Mouse (Mus musculus): Measurements from ENCODE around the gene Map4.
"Not testable (repeated sequence)": the region's sequence is repeated elsewhere in the genome, so short reads cannot be mapped to it uniquely, and the experiment has no call there.

Gene Map4

DNA sequence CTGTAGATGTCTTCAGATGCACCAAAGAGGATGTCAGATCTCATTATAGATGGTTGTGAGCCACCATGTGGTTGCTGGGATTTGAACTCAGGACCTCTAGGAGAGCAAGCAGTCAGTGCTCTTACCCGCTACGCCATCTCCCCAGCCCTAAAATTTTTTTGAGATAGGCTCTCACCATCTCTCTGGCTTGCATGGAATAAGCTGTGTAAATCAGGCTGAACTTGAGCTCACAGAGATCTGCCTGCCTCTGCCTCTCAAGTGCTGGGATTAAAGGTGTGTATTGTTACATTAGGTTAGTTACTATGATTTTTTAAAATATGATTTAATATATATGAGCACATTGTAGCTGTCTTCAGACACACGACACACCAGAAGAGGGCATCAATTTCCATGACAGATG lies 2.1 kb upstream of the Map4 start:
- no peak for DNase-seq (ENCODE audit: low spot score)

- DNase-seq (ENCODE audit: low spot score) = no peak
Measured at GRCm38 (mm10) chr9:109930063-109930462, 1.2 kb upstream of the Map4 start.

DNA sequence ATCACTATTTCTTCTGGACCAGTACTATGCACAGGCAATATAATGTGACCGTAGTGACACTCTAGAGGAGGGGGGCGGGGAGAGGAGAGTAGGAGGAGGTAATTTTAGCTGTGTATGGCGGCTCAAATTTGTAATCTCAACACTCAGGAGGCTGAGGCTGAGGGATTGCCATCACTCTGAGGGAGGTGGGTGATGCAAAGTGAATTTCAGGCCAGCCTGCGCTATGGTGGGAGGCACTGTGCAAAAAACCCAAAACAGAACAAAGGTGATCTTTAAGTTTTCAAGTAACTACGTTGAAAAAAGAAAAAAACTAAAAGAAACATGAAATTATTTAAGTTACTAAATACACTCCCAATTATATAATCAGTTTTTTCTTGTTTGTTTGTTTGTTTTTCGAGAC lies 508 bp upstream of the Map4 start:
- no peak for DNase-seq (ENCODE audit: low spot score)

GRCm38 (mm10) chr9:109932361-109932755 lies 1.1 kb downstream of the Map4 start:
- peak; percentile 29 for DNase-seq (ENCODE audit: low spot score)

- peak; percentile 41 for DNase-seq (ENCODE audit: low spot score)
Measured at GRCm38 (mm10) chr9:109932756-109933375, 1.6 kb downstream of the Map4 start.

DNA sequence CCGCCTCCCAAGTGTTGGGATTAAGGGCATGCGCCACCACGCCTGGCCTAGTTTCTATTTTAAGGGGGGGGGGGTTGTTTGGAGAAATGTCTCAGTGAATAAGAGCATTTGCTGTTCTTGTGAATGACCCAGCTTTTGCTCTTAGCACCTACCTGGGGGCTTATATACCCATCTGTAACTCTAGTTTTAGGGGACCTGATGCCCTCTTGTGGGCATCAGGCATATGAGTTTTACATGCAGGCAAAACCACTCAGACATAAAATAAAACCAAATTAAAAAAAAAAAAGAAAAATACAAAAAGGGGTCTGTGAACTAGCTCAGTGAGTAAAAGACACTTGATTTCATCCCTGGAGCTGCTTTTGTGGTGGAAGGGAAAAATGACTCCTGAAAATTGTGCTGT lies 8.1 kb downstream of the Map4 start:
- no peak for DNase-seq (ENCODE audit: low spot score)

GRCm38 (mm10) chr9:109942796-109943195 lies 11.5 kb downstream of the Map4 start:
- no peak for DNase-seq (ENCODE audit: low spot score)

DNA sequence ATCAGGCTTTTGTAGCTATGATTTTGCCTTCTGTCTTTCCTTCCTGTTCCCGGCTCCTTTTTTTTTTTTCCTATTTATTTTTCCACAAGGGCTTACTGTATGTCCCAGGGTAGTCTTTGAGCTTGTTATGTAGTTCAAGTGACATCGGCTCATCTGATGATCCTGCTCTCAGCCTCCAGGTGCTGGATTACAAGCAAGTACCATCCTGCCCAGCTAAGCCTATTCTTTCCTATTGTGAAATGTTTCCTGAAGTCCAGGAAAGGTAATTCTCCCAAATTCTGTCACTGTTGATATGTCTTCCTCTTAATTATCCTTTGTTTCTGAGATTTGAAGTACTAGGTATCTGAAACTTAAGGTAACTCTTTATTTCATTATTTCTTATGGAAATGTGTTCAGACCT lies 13.5 kb downstream of the Map4 start:
- DNase-seq (ENCODE audit: low spot score) = no peak

GRCm38 (mm10) chr9:109948546-109948945 lies 17.3 kb downstream of the Map4 start:
- DNase-seq (ENCODE audit: low spot score) = no peak

DNA sequence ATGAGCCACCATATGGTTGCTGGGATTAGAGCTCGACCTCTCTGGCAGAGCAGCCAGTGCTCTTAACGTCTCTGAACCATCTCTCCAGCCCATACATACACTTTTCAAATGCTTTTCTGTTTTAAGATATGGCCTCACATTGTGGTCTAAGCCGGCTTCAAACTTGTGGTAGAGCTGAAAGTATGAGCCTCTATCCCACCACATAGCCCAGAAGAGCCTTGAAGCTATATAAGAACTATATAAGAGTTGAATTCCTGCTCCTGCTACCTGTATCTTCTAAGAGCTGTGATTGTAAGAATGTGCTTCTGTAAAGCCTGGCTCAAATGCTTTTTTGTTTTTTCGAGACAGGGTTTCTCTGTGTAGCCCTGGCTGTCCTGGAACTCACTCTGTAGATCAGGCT lies 18.5 kb downstream of the Map4 start:
- no peak for DNase-seq (ENCODE audit: low spot score)

DNA sequence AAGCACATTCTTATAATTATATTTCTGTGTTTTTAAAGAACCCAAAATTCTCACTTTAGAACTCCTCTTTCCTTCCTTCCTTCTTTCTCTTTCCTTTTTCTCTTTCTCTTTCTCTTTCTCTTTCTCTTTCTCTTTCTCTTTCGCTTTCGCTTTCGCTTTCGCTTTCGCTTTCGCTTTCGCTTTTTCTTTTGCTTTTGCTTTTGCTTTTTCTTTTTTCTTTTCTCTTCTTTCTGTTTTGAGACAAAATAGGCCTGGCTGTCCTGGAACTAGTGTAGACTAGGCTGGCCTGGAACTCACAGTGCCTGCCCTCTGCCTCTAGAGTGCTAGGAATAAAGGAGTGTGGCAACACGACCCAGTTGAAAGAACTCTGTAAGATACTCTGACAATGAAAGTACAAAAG lies 22.3 kb downstream of the Map4 start:
- no peak for DNase-seq (ENCODE audit: low spot score)

GRCm38 (mm10) chr9:109954631-109955030 lies 23.4 kb downstream of the Map4 start:
- DNase-seq (ENCODE audit: low spot score) = no peak

GRCm38 (mm10) chr9:109959456-109960150 lies 28.3 kb downstream of the Map4 start:
- no peak for DNase-seq (ENCODE audit: low spot score)

GRCm38 (mm10) chr9:109960593-109960992 lies 29.3 kb downstream of the Map4 start:
- DNase-seq (ENCODE audit: low spot score) = no peak

DNA sequence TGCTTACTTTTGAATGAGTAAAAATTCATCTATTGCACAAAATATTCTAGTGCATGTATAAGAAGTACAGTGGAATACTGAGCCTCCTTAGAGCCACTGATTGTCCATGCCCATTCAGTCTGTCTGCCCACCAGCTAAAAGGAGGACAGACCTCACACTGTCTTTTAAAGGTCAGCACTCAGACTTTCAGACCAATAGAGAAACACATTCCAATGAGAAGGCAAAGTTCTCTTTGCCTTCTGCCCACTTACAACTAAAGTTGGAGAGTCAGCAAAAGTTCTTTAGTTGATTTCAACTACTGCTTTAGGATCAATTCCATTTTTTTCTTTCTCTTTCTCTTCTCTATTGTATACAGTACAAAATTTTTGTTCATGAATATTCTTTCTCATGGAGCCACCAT lies 33.5 kb downstream of the Map4 start:
- DNase-seq (ENCODE audit: low spot score) = no peak

DNA sequence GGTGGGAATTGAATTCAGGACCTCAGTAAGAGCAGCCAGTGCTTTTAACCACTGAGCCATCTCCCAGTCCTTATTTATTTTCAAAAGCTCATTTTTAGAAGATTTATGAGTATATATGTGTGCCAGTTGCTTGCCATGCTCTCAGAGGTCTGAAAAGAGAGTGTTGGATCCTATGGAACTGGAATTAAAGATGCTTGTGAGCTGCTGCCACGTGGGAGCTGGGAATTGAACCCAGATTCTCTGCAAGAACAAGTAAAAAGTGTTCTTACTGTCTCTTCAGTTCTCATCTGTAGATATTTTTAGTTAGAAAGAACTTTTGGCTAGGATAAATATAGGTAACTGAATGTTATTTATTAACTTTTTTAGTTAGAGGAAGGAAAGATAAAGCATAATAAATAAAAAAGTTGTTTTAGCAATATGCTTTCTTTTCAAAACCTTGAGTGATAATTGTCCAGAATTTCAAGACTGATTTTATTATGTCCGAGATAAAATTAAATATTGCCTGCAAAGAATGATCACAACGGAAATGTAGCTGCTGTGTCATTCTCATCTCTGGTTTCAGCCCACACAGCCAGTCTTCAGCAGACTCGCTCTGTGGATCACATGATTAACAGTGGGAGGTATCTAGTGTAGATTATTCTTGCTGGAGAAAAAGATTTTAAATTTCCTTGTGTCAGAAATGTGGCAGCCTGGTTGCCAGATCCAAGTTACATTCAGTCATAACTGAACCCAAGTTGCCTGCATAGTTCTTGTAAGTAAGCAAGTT lies 37.3 kb downstream of the Map4 start:
- DNase-seq (ENCODE audit: low spot score) = no peak

DNA sequence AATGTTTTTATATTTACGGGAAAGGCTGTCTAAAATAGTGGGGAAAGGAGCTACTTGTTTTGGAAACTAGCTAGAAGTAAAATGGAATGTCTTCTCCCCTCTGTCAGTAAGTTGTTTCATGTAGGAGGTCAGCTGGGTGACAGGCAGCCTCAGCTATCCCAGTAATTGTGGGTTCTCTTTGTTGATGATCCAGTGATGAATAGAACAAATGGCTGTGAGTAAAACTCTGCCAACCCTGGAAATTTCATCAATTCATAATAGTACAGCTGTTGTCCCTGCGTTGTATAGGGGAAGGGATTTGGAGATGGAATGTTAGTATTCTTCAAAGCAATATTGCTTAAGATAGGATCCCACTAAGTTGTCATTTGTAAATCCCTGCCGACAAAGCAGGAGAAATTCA lies 37.9 kb downstream of the Map4 start:
- DNase-seq (ENCODE audit: low spot score) = no peak

DNA sequence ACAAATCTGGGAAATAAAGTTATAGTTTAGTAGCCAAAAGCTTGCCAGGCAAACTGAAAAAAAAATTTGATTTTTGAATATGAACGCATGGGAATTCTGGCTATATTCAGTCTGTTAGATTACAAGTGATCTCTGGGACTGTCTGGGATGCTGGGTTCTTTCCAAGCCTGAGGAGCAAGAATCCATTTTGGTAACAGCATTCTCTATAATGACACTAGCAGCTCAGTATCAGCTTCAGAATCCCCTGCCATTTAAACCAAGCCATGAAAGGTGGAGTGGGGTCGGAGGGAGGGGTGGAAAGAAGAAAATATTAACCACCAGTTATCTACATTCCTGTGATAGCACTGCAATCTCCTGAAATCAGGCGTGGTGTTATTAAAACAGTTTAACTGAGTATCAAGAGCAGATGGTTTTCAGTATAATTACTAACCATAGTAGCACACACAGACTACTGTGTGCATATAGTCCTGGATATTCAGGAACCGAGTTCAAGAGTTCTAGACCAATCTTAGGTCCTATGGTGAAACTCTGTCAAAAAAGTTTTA lies 38.6 kb downstream of the Map4 start:
- no peak for DNase-seq (ENCODE audit: low spot score)

DNA sequence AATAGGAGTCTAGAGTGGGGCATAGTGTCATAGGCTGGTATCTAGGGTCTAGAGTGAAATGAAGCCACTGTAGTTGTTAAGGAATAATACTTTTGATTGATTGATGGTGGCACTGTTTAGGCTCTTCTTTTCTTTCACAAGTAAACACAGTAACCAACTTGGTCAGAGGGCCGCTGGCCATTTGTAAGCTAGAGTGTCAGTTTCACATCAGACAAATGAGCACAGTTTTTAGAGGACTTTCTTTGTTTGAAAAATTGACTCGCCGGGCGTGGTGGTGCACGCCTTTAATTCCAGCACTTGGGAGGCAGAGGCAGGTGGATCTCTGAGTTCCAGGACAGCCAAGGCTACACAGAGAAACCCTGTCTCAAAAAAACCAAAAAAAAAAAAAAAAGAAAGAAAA lies 40.5 kb downstream of the Map4 start:
- DNase-seq (ENCODE audit: low spot score) = not testable (repeated sequence)

GRCm38 (mm10) chr9:109980223-109980622 lies 49.0 kb downstream of the Map4 start:
- DNase-seq (ENCODE audit: low spot score) = not testable (repeated sequence)

- peak; percentile 79 for DNase-seq (ENCODE audit: low spot score)
Measured at GRCm38 (mm10) chr9:109985416-109985815, 54.2 kb downstream of the Map4 start.

DNA sequence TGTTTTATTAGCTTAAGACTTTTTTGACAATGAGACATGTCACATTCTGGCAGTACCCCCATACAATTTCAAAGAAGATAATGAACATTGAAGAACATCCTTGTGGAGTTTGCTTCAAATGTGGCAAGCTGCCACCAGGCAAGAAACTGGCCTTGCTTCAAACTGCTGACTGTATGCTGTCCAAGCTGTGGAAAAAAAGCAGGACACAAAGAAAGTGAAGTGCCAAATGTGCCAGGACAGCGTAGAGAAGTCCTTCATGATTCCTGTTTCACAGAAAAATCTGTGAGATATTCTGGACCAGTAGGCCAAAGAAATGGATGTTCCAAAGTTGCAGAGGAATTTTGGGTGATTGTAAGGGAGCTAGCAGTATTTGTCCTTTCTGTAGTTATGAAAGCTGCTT lies 57.8 kb downstream of the Map4 start:
- no peak for DNase-seq (ENCODE audit: low spot score)

DNA sequence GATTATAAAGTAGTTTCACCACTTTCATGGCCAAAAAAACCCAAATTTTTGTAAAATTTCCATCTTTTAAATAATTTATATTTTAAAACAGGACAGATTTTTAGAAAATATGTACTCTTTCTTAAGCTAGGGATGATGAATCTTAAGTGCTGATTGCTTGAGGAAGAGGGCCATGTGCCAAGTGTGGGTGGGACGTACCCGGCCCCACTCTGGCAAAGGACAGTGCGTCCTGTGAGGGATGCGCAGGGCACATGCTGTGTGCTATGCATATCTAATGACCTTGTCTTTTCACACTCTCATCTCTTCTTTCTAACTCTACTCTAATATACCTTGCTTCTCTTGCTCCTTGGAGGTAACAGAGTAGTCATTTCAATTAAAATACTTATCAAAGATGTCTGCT lies 66.2 kb downstream of the Map4 start:
- no peak for DNase-seq (ENCODE audit: low spot score)
